Mouse (Mus musculus): ENCODE data around the gene 1110004F10Rik.

The 1110004F10Rik gene

DNA sequence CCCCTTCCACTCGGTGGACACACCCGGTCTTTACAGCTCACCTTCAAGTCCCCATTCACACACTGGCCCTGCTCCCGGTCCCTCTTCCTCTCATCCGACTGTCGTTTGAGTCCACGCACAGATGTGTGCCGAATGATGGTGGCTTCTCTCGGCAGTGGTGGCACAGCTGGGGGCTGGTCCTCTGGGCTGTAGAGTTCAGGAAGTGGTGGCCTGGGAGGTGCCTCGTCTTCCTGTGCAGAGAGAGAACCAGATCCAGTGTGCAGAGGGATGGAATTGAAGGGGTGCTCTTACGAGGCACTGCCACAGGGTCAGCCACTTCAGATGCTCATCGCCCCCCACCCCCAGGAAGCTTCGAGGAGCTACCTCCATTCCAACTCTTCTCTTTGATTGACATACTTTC, 98.0 kb downstream of the 1110004F10Rik start:
- DNase-seq (ENCODE audit: low read depth, low spot score), result no peak

GRCm38 (mm10) chr7:116137671-116138070, 98.5 kb downstream of the 1110004F10Rik start:
- no peak for DNase-seq (ENCODE audit: low read depth, low spot score)

DNA sequence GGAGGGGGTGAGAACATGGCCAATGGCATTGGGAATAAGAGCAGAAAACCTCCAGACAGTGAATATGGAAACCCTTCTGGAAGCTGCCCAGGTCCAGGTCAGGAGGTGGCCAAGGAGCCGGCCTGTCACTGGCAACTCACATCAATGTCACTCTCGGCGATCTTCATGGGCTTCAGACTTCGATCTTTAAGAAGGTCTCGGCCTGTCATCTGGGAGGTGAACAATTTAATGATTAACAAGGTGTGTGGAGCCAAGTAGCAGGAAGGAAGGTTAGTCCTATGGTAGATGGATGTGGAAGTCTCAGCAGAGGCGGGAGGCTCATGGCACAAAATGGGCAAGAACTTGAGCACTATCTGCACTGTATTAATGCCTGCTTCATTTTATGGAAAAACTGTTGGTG, 105.8 kb downstream of the 1110004F10Rik start:
- DNase-seq (ENCODE audit: low read depth, low spot score), result no peak

GRCm38 (mm10) chr7:116147114-116147513, 107.9 kb downstream of the 1110004F10Rik start:
- no peak for DNase-seq (ENCODE audit: low read depth, low spot score)

- no peak for DNase-seq (ENCODE audit: low read depth, low spot score)
Measured at GRCm38 (mm10) chr7:116149568-116149967, 110.4 kb downstream of the 1110004F10Rik start.

DNA sequence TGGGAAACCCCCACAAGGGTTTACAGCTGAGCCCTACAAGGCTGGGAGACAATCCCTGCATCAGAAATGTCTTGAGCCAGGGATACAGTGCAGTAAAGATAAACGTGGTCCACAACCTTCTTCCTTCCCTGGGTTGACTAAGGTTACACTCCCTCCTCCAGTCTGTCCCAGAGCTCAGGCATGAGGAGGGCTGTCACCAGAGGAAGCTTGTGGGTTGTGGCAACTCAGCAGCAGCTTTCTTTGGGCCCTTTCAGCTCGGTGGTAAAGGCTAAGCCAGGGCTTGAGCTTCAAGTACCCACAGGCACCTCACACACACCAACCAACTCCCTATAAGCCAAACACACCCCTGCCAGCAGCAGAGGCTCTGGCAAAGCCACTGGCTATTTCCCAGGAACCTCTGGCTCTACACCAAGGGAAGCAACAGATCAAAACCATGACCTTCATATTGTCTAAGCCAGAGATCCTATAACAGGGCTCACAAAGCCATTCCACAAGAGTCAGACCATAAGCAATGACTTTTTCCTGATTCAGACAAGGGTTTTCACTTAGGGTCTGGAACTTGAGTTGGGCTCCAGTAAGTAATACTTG, 114.7 kb downstream of the 1110004F10Rik start:
- DNase-seq (ENCODE audit: low read depth, low spot score), result no peak
